Mouse (Mus musculus): Measurements from ENCODE around the gene Tpgs1. TPM values are rescaled to one million over a fixed set of nuclear protein-coding genes. Genes with fewer than 3 reads are reported as not detected.
"Not testable (repeated sequence)": the region's sequence is repeated elsewhere in the genome, so short reads cannot be mapped to it uniquely, and the experiment has no call there.

Gene Tpgs1
- polyA plus RNA-seq, 1 experiment from 2014 or later = 76.6 TPM

DNA sequence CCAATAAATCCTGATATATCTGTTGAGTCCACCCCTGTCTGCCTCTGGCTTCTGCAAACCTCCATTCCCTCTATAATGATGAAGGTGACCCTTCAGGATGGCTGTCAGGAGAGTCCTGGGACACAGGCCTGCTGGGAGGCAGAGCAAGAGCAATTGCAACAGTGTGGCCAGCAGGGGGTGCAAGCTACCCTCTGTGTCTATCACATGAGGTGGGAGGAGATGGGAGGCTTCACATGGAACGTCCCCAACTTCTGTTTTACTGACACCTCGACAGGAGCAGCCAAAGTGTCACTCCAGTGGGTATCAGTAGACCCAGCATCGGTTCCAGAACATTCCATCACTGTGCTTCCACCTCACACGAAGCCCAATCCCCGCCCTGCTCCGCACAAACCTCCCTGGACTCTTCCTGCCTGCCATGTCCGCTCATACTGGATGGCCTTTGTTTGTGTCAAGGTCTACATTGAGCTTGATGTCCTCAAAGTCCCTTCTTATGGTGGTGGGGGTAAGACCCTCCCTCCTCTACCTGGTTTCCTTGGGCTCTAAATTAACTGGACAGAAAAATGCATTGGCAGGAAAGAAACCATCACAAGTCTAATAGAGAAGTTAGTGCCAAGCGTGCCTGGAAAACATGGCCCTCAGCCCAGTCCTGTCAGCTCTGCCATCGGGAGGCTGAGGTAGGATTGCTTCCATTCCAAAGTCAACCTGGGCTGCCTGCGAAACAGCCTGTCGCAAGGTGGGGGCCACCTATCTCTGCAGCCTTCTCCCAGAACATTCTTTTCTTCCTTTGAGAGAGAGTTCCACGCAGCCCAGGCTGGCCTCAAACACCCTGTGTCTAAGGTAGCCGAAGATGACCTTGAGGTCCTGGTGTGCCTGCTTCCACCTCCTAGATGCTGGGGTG, 26.3 kb downstream of the Tpgs1 start:
- ATAC-seq = peak; percentile 31; the same call in 1 of the 2 replicates
- Histone ChIP-seq H3K9me3 (ENCODE audit: control insufficient read depth, low read length) (no peaks in the 10 kb centered on the region), H3K27me3 (replicated peaks; ENCODE audit: control insufficient read depth, insufficient read depth, low read length) (no peaks in the 10 kb centered on the region), H3K4me1 (replicated peaks; ENCODE audit: control insufficient read depth, insufficient read depth, low read length) (peaks cover 3% of the 10 kb centered on the region; the same call in 1 of the 2 replicates), H3K36me3 (ENCODE audit: control insufficient read depth, insufficient read depth) (no peaks in the 10 kb centered on the region), H3K9ac (replicated peaks; ENCODE audit: low read depth, low read length) (no peak overlapping the region), H3K27ac (ENCODE audit: low read length) (no peak overlapping the region), H3K4me2 (ENCODE audit: low read length) (no peak overlapping the region), H3K4me3 (replicated peaks; ENCODE audit: low read length) (no peak overlapping the region)
- 60% methylated on average over 13 of the region's 13 CpGs for WGBS

DNA sequence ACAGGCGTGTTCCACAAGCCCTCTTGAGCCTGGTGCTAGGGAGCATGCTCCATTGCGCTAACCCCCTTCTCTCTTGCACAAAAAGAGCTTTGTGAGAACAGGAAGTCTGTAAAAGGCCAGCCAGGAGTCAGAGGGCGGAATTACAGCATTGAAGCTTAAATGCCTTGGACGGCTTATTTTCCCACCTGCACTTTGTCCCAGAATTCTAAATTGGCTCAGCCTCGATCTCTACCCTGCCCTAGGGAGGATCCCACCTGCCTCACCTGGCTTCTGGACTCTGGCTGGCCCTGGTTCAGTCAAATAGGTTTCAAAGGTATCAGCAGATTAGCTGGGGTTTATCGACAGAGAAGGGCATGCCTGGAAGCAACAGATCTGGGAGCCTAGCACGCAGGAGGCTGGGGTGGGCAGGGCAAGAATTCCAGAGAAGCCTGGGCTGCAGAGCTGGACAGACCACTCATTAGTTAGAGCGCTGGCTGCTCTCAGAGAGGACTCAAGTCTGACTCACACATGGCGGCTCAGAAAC, 27.0 kb downstream of the Tpgs1 start:
- H3K4me3 ChIP-seq (replicated peaks; ENCODE audit: low read length) = no peak overlapping the region
- peaks cover 3% of the 10 kb centered on the region; the same call in 1 of the 2 replicates for H3K4me1 ChIP-seq (replicated peaks; ENCODE audit: control insufficient read depth, insufficient read depth, low read length)
- no peaks in the 10 kb centered on the region for H3K36me3 ChIP-seq (ENCODE audit: control insufficient read depth, insufficient read depth)
- H3K9me3 ChIP-seq (ENCODE audit: control insufficient read depth, low read length) = no peaks in the 10 kb centered on the region
- H3K27ac ChIP-seq (ENCODE audit: low read length) = no peak overlapping the region
- no peaks in the 10 kb centered on the region for H3K27me3 ChIP-seq (replicated peaks; ENCODE audit: control insufficient read depth, insufficient read depth, low read length)
- H3K9ac ChIP-seq (replicated peaks; ENCODE audit: low read depth, low read length) = no peak overlapping the region
- no peak overlapping the region for H3K4me2 ChIP-seq (ENCODE audit: low read length)
- ATAC-seq = no peak
- WGBS = 67% methylated on average over 9 of the region's 9 CpGs

DNA sequence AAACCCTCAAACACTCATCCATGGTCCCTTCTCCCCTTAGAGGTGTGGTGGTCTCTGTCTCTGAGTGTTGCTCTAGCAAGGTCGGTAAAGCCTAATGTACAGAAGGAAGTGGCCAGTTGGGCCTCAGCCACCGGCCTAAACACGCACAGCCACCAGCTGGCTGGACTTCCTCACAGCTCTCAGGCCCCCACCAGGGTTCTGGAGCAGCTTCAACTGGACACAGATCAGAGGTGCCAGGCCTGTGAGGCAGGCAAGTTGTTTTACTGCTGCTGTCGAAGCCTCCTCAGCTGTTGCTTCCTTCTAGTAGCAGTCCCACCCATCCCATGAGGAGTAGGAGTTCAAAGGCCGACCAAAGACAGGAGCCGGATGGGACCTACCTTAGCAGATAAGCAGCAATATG, 28.7 kb downstream of the Tpgs1 start:
- no peak overlapping the region for H3K4me2 ChIP-seq (ENCODE audit: low read length)
- no peak for ATAC-seq
- 78% methylated on average over 6 of the region's 6 CpGs for WGBS

DNA sequence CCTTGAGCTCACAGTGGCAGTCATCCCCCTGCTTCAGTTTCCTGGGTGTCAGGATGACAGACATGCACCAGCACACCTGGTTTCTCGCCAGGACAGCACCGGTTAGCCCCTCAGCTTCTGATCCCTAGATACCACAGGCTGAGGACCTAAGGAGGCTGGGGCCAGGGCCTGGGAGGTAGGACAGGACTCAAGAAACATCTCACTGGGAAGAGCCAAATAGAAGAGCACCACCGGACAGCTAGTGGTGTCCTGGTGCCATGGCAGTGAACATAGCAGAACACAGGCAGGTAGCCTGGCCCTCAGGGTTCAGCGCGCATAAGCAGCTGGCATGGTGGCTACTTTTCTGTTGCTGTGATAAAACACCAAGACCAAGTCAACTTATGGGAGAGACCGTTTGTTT, 29.3 kb downstream of the Tpgs1 start:
- H3K9ac ChIP-seq (replicated peaks; ENCODE audit: low read depth, low read length) = no peak overlapping the region
- H3K27ac ChIP-seq (ENCODE audit: low read length) = no peak overlapping the region
- H3K27me3 ChIP-seq (replicated peaks; ENCODE audit: control insufficient read depth, insufficient read depth, low read length) = no peaks in the 10 kb centered on the region
- no peaks in the 10 kb centered on the region for H3K36me3 ChIP-seq (ENCODE audit: control insufficient read depth, insufficient read depth)
- WGBS = 98% methylated on average over 6 of the region's 6 CpGs
- no peak overlapping the region for H3K4me2 ChIP-seq (ENCODE audit: low read length)
- H3K9me3 ChIP-seq (ENCODE audit: control insufficient read depth, low read length) = no peaks in the 10 kb centered on the region
- no peak overlapping the region for H3K4me3 ChIP-seq (replicated peaks; ENCODE audit: low read length)
- ATAC-seq = no peak
- peaks cover 3% of the 10 kb centered on the region; the same call in 1 of the 2 replicates for H3K4me1 ChIP-seq (replicated peaks; ENCODE audit: control insufficient read depth, insufficient read depth, low read length)

More for the DNA sequence above, 28.7 kb downstream of the Tpgs1 start:
- no peaks in the 10 kb centered on the region for H3K9me3 ChIP-seq (ENCODE audit: control insufficient read depth, low read length)
- H3K36me3 ChIP-seq (ENCODE audit: control insufficient read depth, insufficient read depth) = no peaks in the 10 kb centered on the region
- H3K27me3 ChIP-seq (replicated peaks; ENCODE audit: control insufficient read depth, insufficient read depth, low read length) = no peaks in the 10 kb centered on the region
- H3K4me3 ChIP-seq (replicated peaks; ENCODE audit: low read length) = no peak overlapping the region
- H3K9ac ChIP-seq (replicated peaks; ENCODE audit: low read depth, low read length) = no peak overlapping the region
- H3K27ac ChIP-seq (ENCODE audit: low read length) = no peak overlapping the region
- H3K4me1 ChIP-seq (replicated peaks; ENCODE audit: control insufficient read depth, insufficient read depth, low read length) = peaks cover 3% of the 10 kb centered on the region; the same call in 1 of the 2 replicates

DNA sequence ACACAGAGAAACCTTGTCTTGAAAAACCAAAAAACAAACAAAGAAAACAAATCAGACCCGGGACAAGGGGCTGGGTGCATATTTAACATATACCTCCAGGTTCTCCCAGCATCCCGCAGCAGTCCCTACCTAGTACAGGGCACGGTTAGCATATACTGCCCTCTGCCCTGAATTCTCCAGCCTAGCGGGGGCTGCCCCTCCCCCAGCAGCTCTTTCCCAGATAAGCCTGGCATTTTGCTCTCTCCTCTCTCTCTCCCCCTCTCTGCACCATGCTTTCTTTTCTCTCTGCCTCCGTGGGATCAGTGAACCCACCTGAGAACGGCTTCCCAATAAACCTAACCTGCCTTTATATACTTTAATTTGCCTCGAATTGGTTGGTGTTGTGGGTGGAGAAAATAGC, 31.5 kb downstream of the Tpgs1 start:
- H3K4me1 ChIP-seq (replicated peaks; ENCODE audit: control insufficient read depth, insufficient read depth, low read length) = peaks cover 14% of the 10 kb centered on the region
- no peaks in the 10 kb centered on the region for H3K27me3 ChIP-seq (replicated peaks; ENCODE audit: control insufficient read depth, insufficient read depth, low read length)
- 49% methylated on average over 7 of the region's 7 CpGs for WGBS
- no peaks in the 10 kb centered on the region for H3K36me3 ChIP-seq (ENCODE audit: control insufficient read depth, insufficient read depth)
- peak overlapping the region; percentile 13; the same call in 1 of the 2 replicates for H3K27ac ChIP-seq (ENCODE audit: low read length)
- no peak overlapping the region for H3K4me2 ChIP-seq (ENCODE audit: low read length)
- no peak overlapping the region for H3K4me3 ChIP-seq (replicated peaks; ENCODE audit: low read length)
- ATAC-seq = no peak
- H3K9me3 ChIP-seq (ENCODE audit: control insufficient read depth, low read length) = no peaks in the 10 kb centered on the region
- H3K9ac ChIP-seq (replicated peaks; ENCODE audit: low read depth, low read length) = no peak overlapping the region

DNA sequence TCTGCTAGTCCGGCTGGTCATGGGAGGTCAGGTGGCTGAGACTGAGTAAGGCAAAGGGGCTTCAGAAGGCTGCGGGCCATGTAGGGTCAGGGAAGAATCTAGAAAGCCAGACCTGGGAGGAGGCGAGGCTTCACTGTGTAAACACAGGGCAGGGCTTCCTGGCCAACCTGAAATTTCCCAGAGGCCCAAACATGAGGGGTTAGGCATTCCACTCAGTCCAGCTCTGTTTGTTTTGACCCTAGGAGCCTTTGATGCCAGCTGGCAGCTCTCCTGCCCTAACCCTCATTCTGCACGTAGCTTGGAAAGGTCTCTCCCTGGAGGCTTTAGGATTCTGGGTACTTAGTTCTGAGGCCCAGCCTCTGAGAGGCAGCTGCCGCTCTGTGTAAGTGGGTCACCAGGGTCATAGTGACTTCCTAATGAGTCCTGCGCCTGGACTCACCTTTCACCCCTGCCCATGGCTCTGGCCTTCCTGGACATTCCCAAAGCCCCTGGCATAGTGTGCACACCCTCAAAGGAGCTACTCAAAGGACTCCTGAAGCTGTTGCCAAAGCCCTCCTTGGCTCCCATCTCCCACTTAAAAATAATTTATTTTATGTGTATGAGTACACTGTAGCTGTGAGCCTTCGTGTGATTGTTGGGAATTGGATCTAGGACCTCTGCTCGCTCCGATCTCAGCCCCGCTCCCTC, 32.4 kb downstream of the Tpgs1 start:
- no peak for ATAC-seq

DNA sequence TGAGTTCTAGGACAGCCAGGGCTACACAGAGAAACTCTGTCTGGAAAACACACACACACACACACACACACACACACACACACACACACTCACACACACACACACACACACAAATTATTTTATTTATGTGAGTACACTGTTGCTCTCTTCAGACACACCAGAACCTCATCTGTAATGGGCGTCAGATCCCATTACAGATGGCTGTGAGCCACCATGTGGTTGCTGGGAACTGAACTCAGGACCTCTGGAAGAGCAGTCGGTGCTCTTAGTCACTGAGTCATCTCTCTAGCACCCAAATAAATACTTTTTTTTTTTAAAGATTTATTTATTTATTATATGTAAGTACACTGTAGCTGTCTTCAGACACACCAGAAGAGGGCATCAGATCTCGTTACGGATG, 33.8 kb downstream of the Tpgs1 start:
- H3K9me3 ChIP-seq (ENCODE audit: control insufficient read depth, low read length); ATAC-seq; H3K9ac ChIP-seq (replicated peaks; ENCODE audit: low read depth, low read length); H3K27me3 ChIP-seq (replicated peaks; ENCODE audit: control insufficient read depth, insufficient read depth, low read length); H3K36me3 ChIP-seq (ENCODE audit: control insufficient read depth, insufficient read depth); H3K27ac ChIP-seq (ENCODE audit: low read length); H3K4me3 ChIP-seq (replicated peaks; ENCODE audit: low read length); H3K4me2 ChIP-seq (ENCODE audit: low read length): not testable (repeated sequence)
- H3K4me1 ChIP-seq (replicated peaks; ENCODE audit: control insufficient read depth, insufficient read depth, low read length) = peaks cover 29% of the 10 kb centered on the region
- WGBS = 90% methylated on average over 2 of the region's 4 CpGs

More for the DNA sequence above, 32.4 kb downstream of the Tpgs1 start:
- H3K27me3 ChIP-seq (replicated peaks; ENCODE audit: control insufficient read depth, insufficient read depth, low read length) = no peaks in the 10 kb centered on the region
- no peak overlapping the region for H3K4me3 ChIP-seq (replicated peaks; ENCODE audit: low read length)
- H3K4me1 ChIP-seq (replicated peaks; ENCODE audit: control insufficient read depth, insufficient read depth, low read length) = peaks cover 20% of the 10 kb centered on the region
- 75% methylated on average over 10 of the region's 10 CpGs for WGBS
- no peaks in the 10 kb centered on the region for H3K36me3 ChIP-seq (ENCODE audit: control insufficient read depth, insufficient read depth)
- no peak overlapping the region for H3K4me2 ChIP-seq (ENCODE audit: low read length)
- H3K9ac ChIP-seq (replicated peaks; ENCODE audit: low read depth, low read length) = no peak overlapping the region
- H3K27ac ChIP-seq (ENCODE audit: low read length) = peak overlapping the region; percentile 13; the same call in 1 of the 2 replicates
- H3K9me3 ChIP-seq (ENCODE audit: control insufficient read depth, low read length) = no peaks in the 10 kb centered on the region

DNA sequence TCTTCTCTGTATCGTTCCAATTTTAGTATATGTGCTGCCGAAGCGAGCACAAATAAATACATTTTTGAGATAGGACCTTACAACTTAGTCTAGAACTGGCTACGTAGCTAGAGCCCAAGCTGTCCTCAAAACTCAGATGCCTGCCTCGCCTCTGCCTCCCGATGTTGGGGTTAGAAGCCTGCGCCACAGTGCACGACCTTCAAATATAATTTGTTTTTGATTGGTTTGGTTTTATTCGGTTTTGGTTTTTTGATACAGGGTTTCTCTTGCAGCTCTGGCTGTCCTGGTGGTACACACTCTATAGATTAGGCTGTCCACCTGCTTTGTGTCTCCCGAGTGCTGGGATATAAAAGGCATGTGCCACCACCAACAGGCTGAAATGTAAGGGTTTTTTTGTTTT, 34.4 kb downstream of the Tpgs1 start:
- Histone ChIP-seq H3K9me3 (ENCODE audit: control insufficient read depth, low read length) (no peaks in the 10 kb centered on the region), H3K4me1 (replicated peaks; ENCODE audit: control insufficient read depth, insufficient read depth, low read length) (peaks cover 29% of the 10 kb centered on the region), H3K4me2 (ENCODE audit: low read length) (peak overlapping the region; percentile 51), H3K27me3 (replicated peaks; ENCODE audit: control insufficient read depth, insufficient read depth, low read length) (no peaks in the 10 kb centered on the region), H3K27ac (ENCODE audit: low read length) (peak overlapping the region; percentile 45), H3K36me3 (ENCODE audit: control insufficient read depth, insufficient read depth) (no peaks in the 10 kb centered on the region), H3K4me3 (replicated peaks; ENCODE audit: low read length) (peak overlapping the region; percentile 59), H3K9ac (replicated peaks; ENCODE audit: low read depth, low read length) (peak overlapping the region; percentile 50; the same call in 1 of the 2 replicates)
- ATAC-seq = no peak
- WGBS = 74% methylated on average over 10 of the region's 10 CpGs

Measured in forebrain, embryonic 16.5 days (tissue).